Mouse (Mus musculus) gastrocnemius, postnatal 36 days (tissue): Measurements from ENCODE around the gene Snx20. TPM values are rescaled to one million over a fixed set of nuclear protein-coding genes. Genes with fewer than 3 reads are reported as not detected.

Source experiments
- total RNA-seq, 2 experiments: library from RNA; stranded (reverse); gene quantifications; 2 replicates each; pipeline ENCODE4 v1.2.3; 2021

Snx20 gene
- total RNA-seq, 2 experiments from 2014 or later = 0.37 to 0.43 TPM

Other genes starting within 250 kb of the Snx20 start
- gene Nkd1, start 114.8 kb downstream of the Snx20 start, total RNA-seq = 1 to 10 TPM; 1.7 to 1.8 TPM
- under 1 TPM; 0.25 to 0.36 TPM for gene Nod2, start 11.2 kb upstream of the Snx20 start, total RNA-seq
- 10 to 100 TPM; 13.1 to 16.4 TPM for gene Cyld, start 60.9 kb upstream of the Snx20 start, total RNA-seq